Mouse (Mus musculus) cerebellum, adult 2 months (tissue): ENCODE measurements at regions not wholly inside any gene's neighbourhood (a gene's known extent, or its start where the extent isn't known, plus 50 kb on each side); places are given as distances from the start of the nearest gene placed in this dataset.
A peak's percentile ranks its signal among the peaks of the same experiment; 100 is the strongest.

ENCODE experiments used
- CTCF ChIP-seq: fragments of 200-500 bp; IDR thresholded peaks from 2 replicates; pipeline ENCODE4 v1.5.1; 2011; ENCODE audit warnings: low read depth, mild to moderate bottlenecking, control low read depth, low read length, moderate library complexity, borderline replicate concordance; ENCODE audit not compliant: insufficient read depth
- POLR2A ChIP-seq: fragments of 200-500 bp; IDR thresholded peaks from 2 replicates; pipeline ENCODE4 v1.6.1; 2011; ENCODE audit warnings: low read length, control low read depth, borderline replicate concordance; ENCODE audit not compliant: insufficient read depth

DNA sequence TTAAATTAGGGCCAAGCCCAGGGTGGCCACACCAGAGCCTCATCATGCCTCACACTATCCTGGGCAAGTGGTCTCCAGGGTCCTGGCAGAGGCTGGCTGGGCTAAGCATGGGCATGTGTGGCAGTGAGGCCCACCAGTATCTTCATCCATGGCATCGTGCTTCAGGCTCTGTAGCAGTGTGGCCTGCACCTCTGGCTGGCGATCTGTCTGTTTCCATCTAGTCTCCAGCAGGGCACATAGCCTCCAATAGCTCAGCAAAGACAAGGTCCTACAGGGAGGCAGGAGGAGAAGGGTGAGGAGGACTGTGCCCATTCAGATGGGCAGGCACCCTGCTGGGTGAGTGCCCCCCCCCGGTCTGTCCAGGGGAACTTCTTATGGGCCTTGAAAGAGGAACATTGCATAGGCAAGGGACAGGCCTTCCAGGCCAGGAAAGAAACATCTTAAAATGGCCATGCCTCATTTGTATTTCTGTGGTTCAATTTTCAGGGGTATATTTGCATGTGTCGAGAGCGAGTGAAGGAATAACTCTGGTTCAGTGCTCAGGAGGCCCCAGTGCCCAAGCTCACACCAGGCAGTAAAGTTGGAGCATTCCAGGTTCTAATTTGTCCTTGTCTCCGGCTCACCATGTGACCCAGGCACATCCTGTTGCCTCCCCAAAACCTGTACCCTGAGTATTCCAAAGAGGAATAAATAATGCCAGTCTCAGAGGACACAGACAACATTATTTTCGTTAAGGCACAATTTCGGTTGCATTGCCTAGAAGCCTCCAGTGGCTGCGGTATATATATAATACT lies 60.4 kb upstream of the Ppara start:
- TF ChIP-seq CTCF: no peak
- peak; percentile 18; the same call in 1 of the 2 replicates for TF ChIP-seq POLR2A
